Mouse (Mus musculus): Measurements from ENCODE around the gene Pax7. TPM values are rescaled to one million over a fixed set of nuclear protein-coding genes. Genes with fewer than 3 reads are reported as not detected.

Pax7 gene
- polyA plus RNA-seq, 2 experiments: 1.9 to 4.7 TPM

GRCm38 (mm10) chr4:139804896-139805295 lies 28.4 kb downstream of the Pax7 start:
- WGBS: 63% methylated on average over 8 of the region's 8 CpGs
- peaks cover 52% of the 10 kb centered on the region for H3K27me3 ChIP-seq (ENCODE audit: control insufficient read depth, insufficient read depth, low read length)

GRCm38 (mm10) chr4:139803981-139804380 lies 29.3 kb downstream of the Pax7 start:
- no peaks in the 10 kb centered on the region for H3K36me3 ChIP-seq (ENCODE audit: control insufficient read depth, insufficient read depth, low read length)
- no peak overlapping the region for H3K9ac ChIP-seq (ENCODE audit: low read depth, low read length, severe bottlenecking)
- 3% methylated on average over 2 of the region's 2 CpGs for WGBS
- H3K27me3 ChIP-seq (ENCODE audit: control insufficient read depth, insufficient read depth, low read length): peaks cover 43% of the 10 kb centered on the region
- DNase-seq (ENCODE audit: low spot score) (no peak), ATAC-seq (ENCODE audit: low FRiP score, low read depth) (no peak)
- H3K27ac ChIP-seq (replicated peaks; ENCODE audit: low read depth, low read length): no peak overlapping the region
- H3K9me3 ChIP-seq (ENCODE audit: control insufficient read depth, low read length): no peaks in the 10 kb centered on the region
- no peak for TF ChIP-seq POLR2A (IDR thresholded peaks at IDR 0.05; ENCODE audit: borderline replicate concordance, extremely low read depth, insufficient read depth, insufficient read length)
- no peak overlapping the region for H3K4me2 ChIP-seq (replicated peaks; ENCODE audit: low read depth, low read length, severe bottlenecking)
- H3K4me3 ChIP-seq (replicated peaks; ENCODE audit: low read length): no peak overlapping the region
- no peaks in the 10 kb centered on the region for H3K4me1 ChIP-seq (ENCODE audit: control insufficient read depth, insufficient read depth, low read length)

More at GRCm38 (mm10) chr4:139804896-139805295, 28.4 kb downstream of the Pax7 start:
- ATAC-seq (ENCODE audit: low FRiP score, low read depth): no peak
- no peak for TF ChIP-seq POLR2A (IDR thresholded peaks at IDR 0.05; ENCODE audit: borderline replicate concordance, extremely low read depth, insufficient read depth, insufficient read length)
- H3K4me1 ChIP-seq (ENCODE audit: control insufficient read depth, insufficient read depth, low read length): no peaks in the 10 kb centered on the region
- DNase-seq (ENCODE audit: low spot score): no peak
- H3K4me3 ChIP-seq (replicated peaks; ENCODE audit: low read length): no peak overlapping the region
- no peak overlapping the region for H3K9ac ChIP-seq (ENCODE audit: low read depth, low read length, severe bottlenecking)
- no peaks in the 10 kb centered on the region for H3K36me3 ChIP-seq (ENCODE audit: control insufficient read depth, insufficient read depth, low read length)
- H3K27ac ChIP-seq (replicated peaks; ENCODE audit: low read depth, low read length): no peak overlapping the region
- no peaks in the 10 kb centered on the region for H3K9me3 ChIP-seq (ENCODE audit: control insufficient read depth, low read length)
- H3K4me2 ChIP-seq (replicated peaks; ENCODE audit: low read depth, low read length, severe bottlenecking): no peak overlapping the region

- no peak overlapping the region for H3K9ac ChIP-seq (ENCODE audit: low read depth, low read length, severe bottlenecking)
- no peaks in the 10 kb centered on the region for H3K36me3 ChIP-seq (ENCODE audit: control insufficient read depth, insufficient read depth, low read length)
- peaks cover 23% of the 10 kb centered on the region; the same call in 1 of the 2 replicates for H3K27me3 ChIP-seq (ENCODE audit: control insufficient read depth, insufficient read depth, low read length)
- TF ChIP-seq POLR2A (IDR thresholded peaks at IDR 0.05; ENCODE audit: borderline replicate concordance, extremely low read depth, insufficient read depth, insufficient read length): no peak
- H3K4me3 ChIP-seq (replicated peaks; ENCODE audit: low read length): no peak overlapping the region
- 67% methylated on average over 10 of the region's 10 CpGs for WGBS
- DNase-seq (ENCODE audit: low spot score) (no peak), ATAC-seq (ENCODE audit: low FRiP score, low read depth) (no peak)
- no peak overlapping the region for H3K4me2 ChIP-seq (replicated peaks; ENCODE audit: low read depth, low read length, severe bottlenecking)
- H3K27ac ChIP-seq (replicated peaks; ENCODE audit: low read depth, low read length): no peak overlapping the region
- peaks cover 3% of the 10 kb centered on the region; the same call in 1 of the 2 replicates for H3K4me1 ChIP-seq (ENCODE audit: control insufficient read depth, insufficient read depth, low read length)
- no peaks in the 10 kb centered on the region for H3K9me3 ChIP-seq (ENCODE audit: control insufficient read depth, low read length)
These were observed 33.8 kb downstream of the Pax7 start for GRCm38 (mm10) chr4:139799436-139800100.

GRCm38 (mm10) chr4:139797344-139797743 lies 36.0 kb downstream of the Pax7 start:
- H3K27ac ChIP-seq (replicated peaks; ENCODE audit: low read depth, low read length): no peak overlapping the region
- DNase-seq (ENCODE audit: low spot score): no peak
- no peak overlapping the region for H3K4me2 ChIP-seq (replicated peaks; ENCODE audit: low read depth, low read length, severe bottlenecking)
- H3K9me3 ChIP-seq (ENCODE audit: control insufficient read depth, low read length): no peaks in the 10 kb centered on the region
- TF ChIP-seq POLR2A (IDR thresholded peaks at IDR 0.05; ENCODE audit: borderline replicate concordance, extremely low read depth, insufficient read depth, insufficient read length): no peak
- no peak for ATAC-seq (ENCODE audit: low FRiP score, low read depth)
- WGBS: 37% methylated on average over 4 of the region's 4 CpGs
- no peaks in the 10 kb centered on the region for H3K36me3 ChIP-seq (ENCODE audit: control insufficient read depth, insufficient read depth, low read length)
- peaks cover 3% of the 10 kb centered on the region; the same call in 1 of the 2 replicates for H3K4me1 ChIP-seq (ENCODE audit: control insufficient read depth, insufficient read depth, low read length)
- H3K4me3 ChIP-seq (replicated peaks; ENCODE audit: low read length): no peak overlapping the region
- no peak overlapping the region for H3K9ac ChIP-seq (ENCODE audit: low read depth, low read length, severe bottlenecking)
- H3K27me3 ChIP-seq (ENCODE audit: control insufficient read depth, insufficient read depth, low read length): peaks cover 17% of the 10 kb centered on the region; the same call in 1 of the 2 replicates

- Histone ChIP-seq H3K4me2 (replicated peaks; ENCODE audit: low read depth, low read length, severe bottlenecking) (no peak overlapping the region), H3K9ac (ENCODE audit: low read depth, low read length, severe bottlenecking) (no peak overlapping the region), H3K36me3 (ENCODE audit: control insufficient read depth, insufficient read depth, low read length) (no peaks in the 10 kb centered on the region), H3K27me3 (ENCODE audit: control insufficient read depth, insufficient read depth, low read length) (peaks cover 17% of the 10 kb centered on the region; the same call in 1 of the 2 replicates), H3K9me3 (ENCODE audit: control insufficient read depth, low read length) (no peaks in the 10 kb centered on the region), H3K4me1 (ENCODE audit: control insufficient read depth, insufficient read depth, low read length) (peaks cover 3% of the 10 kb centered on the region; the same call in 1 of the 2 replicates), H3K27ac (replicated peaks; ENCODE audit: low read depth, low read length) (no peak overlapping the region), H3K4me3 (replicated peaks; ENCODE audit: low read length) (no peak overlapping the region)
- 7% methylated on average over 9 of the region's 9 CpGs for whole genome bisulfite sequencing
- ATAC-seq (ENCODE audit: low FRiP score, low read depth) (peak; percentile 18; the same call in 1 of the 2 replicates), DNase-seq (ENCODE audit: low spot score) (no peak)
- no peak for TF ChIP-seq POLR2A (IDR thresholded peaks at IDR 0.05; ENCODE audit: borderline replicate concordance, extremely low read depth, insufficient read depth, insufficient read length)
These were observed 37.2 kb downstream of the Pax7 start for GRCm38 (mm10) chr4:139796115-139796514.

Data from limb, embryonic 14.5 days (tissue).